Mouse (Mus musculus) neural tube, embryonic 12.5 days (tissue): ENCODE results near the gene Kdm1a. TPM values are rescaled to one million over a fixed set of nuclear protein-coding genes. Genes with fewer than 3 reads are reported as not detected.

Source experiments
- ATAC-seq: fragments of 200-750 bp; cut with Nextera tagmentation; 2 replicates; pipeline ENCODE4 v1.8.0; 2017; ENCODE audit warnings: low read depth, mild to moderate bottlenecking, moderate TSS enrichment, moderate library complexity; ENCODE audit not compliant: low FRiP score
- H3K27ac ChIP-seq: fragments of 300-500 bp; sonication (generic); 2 replicates; pipeline ENCODE4 v1.5.1; 2016
- H3K27me3 ChIP-seq: fragments of 300-500 bp; sonication (generic); replicated peaks from 2 replicates; pipeline ENCODE4 v1.6.1; 2016; ENCODE audit warnings: mild to moderate bottlenecking
- H3K36me3 ChIP-seq: fragments of 300-500 bp; sonication (generic); 2 replicates; pipeline ENCODE4 v1.6.1; 2016; ENCODE audit warnings: mild to moderate bottlenecking
- H3K4me1 ChIP-seq: fragments of 300-500 bp; sonication (generic); 2 replicates; pipeline ENCODE4 v1.6.1; 2016
- H3K4me2 ChIP-seq: fragments of 300-500 bp; sonication (generic); replicated peaks from 2 replicates; pipeline ENCODE4 v1.6.1; 2016; ENCODE audit warnings: mild to moderate bottlenecking
- H3K4me3 ChIP-seq: fragments of 300-500 bp; sonication (generic); 2 replicates; pipeline ENCODE4 v1.5.1; 2016
- H3K9ac ChIP-seq: fragments of 300-500 bp; sonication (generic); 2 replicates; pipeline ENCODE4 v1.6.1; 2016; ENCODE audit warnings: mild to moderate bottlenecking
- H3K9me3 ChIP-seq: fragments of 300-500 bp; sonication (generic); 2 replicates; pipeline ENCODE4 v1.6.1; 2016; ENCODE audit warnings: mild to moderate bottlenecking
- WGBS: fragments of 180-500 bp; shearing (Covaris S2); methylation state at CpG from one replicate; pipeline ENCODE4 v1.1.7; 2016; 5-methylcytosine and 5-hydroxymethylcytosine counted together
- polyA plus RNA-seq: library from polyadenylated mRNA; unstranded; fragments of >200 nt; fragmentation: Nextera tagmentation; extraction: Ambion mirVana; gene quantifications from 2 replicates; pipeline ENCODE4 v1.2.1, GENCODE M21; 2016

Kdm1a gene
- polyA plus RNA-seq, 1 experiment from 2014 or later: 137 TPM

- H3K4me3 ChIP-seq: no peak overlapping the region
- no peak for ATAC-seq
- no peak overlapping the region for H3K9ac ChIP-seq
- no peaks in the 10 kb centered on the region for H3K4me1 ChIP-seq
- no peak overlapping the region for H3K4me2 ChIP-seq
- peaks cover 63% of the 10 kb centered on the region for H3K36me3 ChIP-seq
- H3K27ac ChIP-seq: no peak overlapping the region
- 100% methylated on average over 2 of the region's 2 CpGs for WGBS
- H3K27me3 ChIP-seq: no peaks in the 10 kb centered on the region
- H3K9me3 ChIP-seq: no peaks in the 10 kb centered on the region
These were observed 42.8 kb downstream of the Kdm1a start for GRCm38 (mm10) chr4:136559690-136560089.

GRCm38 (mm10) chr4:136557638-136558037 lies 44.9 kb downstream of the Kdm1a start:
- Histone ChIP-seq H3K4me1 (no peaks in the 10 kb centered on the region), H3K9me3 (no peaks in the 10 kb centered on the region), H3K27ac (no peak overlapping the region), H3K9ac (no peak overlapping the region), H3K4me3 (no peak overlapping the region), H3K27me3 (no peaks in the 10 kb centered on the region), H3K4me2 (no peak overlapping the region), H3K36me3 (peaks cover 68% of the 10 kb centered on the region)
- no peak for ATAC-seq
- 93% methylated on average over 2 of the region's 2 CpGs for WGBS

GRCm38 (mm10) chr4:136553108-136553507 lies 49.4 kb downstream of the Kdm1a start:
- no peaks in the 10 kb centered on the region for H3K9me3 ChIP-seq
- no peak overlapping the region for H3K4me2 ChIP-seq
- no peak for ATAC-seq
- peaks cover 85% of the 10 kb centered on the region for H3K36me3 ChIP-seq
- 90% methylated on average over 1 of the region's 1 CpGs for WGBS
- H3K4me3 ChIP-seq: no peak overlapping the region
- no peak overlapping the region for H3K9ac ChIP-seq
- H3K4me1 ChIP-seq: no peaks in the 10 kb centered on the region
- no peaks in the 10 kb centered on the region for H3K27me3 ChIP-seq
- no peak overlapping the region for H3K27ac ChIP-seq

GRCm38 (mm10) chr4:136548381-136548801 lies 54.1 kb downstream of the Kdm1a start:
- H3K4me3 ChIP-seq: no peak overlapping the region
- no peaks in the 10 kb centered on the region for H3K4me1 ChIP-seq
- 77% methylated on average over 1 of the region's 1 CpGs for WGBS
- H3K9me3 ChIP-seq: no peaks in the 10 kb centered on the region
- no peak overlapping the region for H3K9ac ChIP-seq
- H3K36me3 ChIP-seq: peaks cover 91% of the 10 kb centered on the region
- no peak for ATAC-seq
- H3K27ac ChIP-seq: no peak overlapping the region
- no peaks in the 10 kb centered on the region for H3K27me3 ChIP-seq
- H3K4me2 ChIP-seq: no peak overlapping the region

- no peak overlapping the region for H3K4me3 ChIP-seq
- H3K4me1 ChIP-seq: no peaks in the 10 kb centered on the region
- peaks cover 91% of the 10 kb centered on the region for H3K36me3 ChIP-seq
- H3K27me3 ChIP-seq: no peaks in the 10 kb centered on the region
- no peak for ATAC-seq
- no peak overlapping the region for H3K27ac ChIP-seq
- no peak overlapping the region for H3K9ac ChIP-seq
- no peak overlapping the region for H3K4me2 ChIP-seq
- 83% methylated on average over 1 of the region's 1 CpGs for WGBS
- H3K9me3 ChIP-seq: no peaks in the 10 kb centered on the region
These were observed 54.8 kb downstream of the Kdm1a start for GRCm38 (mm10) chr4:136547721-136548120.

- no peaks in the 10 kb centered on the region for H3K9me3 ChIP-seq
- H3K36me3 ChIP-seq: peaks cover 91% of the 10 kb centered on the region
- H3K27me3 ChIP-seq: no peaks in the 10 kb centered on the region
- H3K4me2 ChIP-seq: no peak overlapping the region
- H3K9ac ChIP-seq: no peak overlapping the region
- H3K4me3 ChIP-seq: no peak overlapping the region
- no peaks in the 10 kb centered on the region for H3K4me1 ChIP-seq
- WGBS: 73% methylated on average over 3 of the region's 3 CpGs
- H3K27ac ChIP-seq: no peak overlapping the region
- ATAC-seq: no peak
These were observed 56.1 kb downstream of the Kdm1a start for GRCm38 (mm10) chr4:136546279-136547045.

- Histone ChIP-seq H3K36me3 (peaks cover 89% of the 10 kb centered on the region), H3K27me3 (no peaks in the 10 kb centered on the region), H3K9me3 (no peaks in the 10 kb centered on the region), H3K4me2 (no peak overlapping the region), H3K9ac (no peak overlapping the region), H3K4me3 (no peak overlapping the region), H3K4me1 (no peaks in the 10 kb centered on the region), H3K27ac (no peak overlapping the region)
- WGBS: 93% methylated on average over 3 of the region's 3 CpGs
- ATAC-seq: no peak
These were observed 57.4 kb downstream of the Kdm1a start for GRCm38 (mm10) chr4:136545151-136545550.

GRCm38 (mm10) chr4:136526412-136526811 lies 76.1 kb downstream of the Kdm1a start:
- Histone ChIP-seq H3K27me3 (no peaks in the 10 kb centered on the region), H3K4me2 (no peak overlapping the region), H3K9me3 (no peaks in the 10 kb centered on the region), H3K36me3 (0 out of 2 replicates have a peak, but pooled peaks cover 1% of the 10 kb centered on the region), H3K4me1 (no peaks in the 10 kb centered on the region), H3K27ac (no peak overlapping the region), H3K4me3 (no peak overlapping the region), H3K9ac (no peak overlapping the region)
- ATAC-seq: no peak
- WGBS: 20% methylated on average over 4 of the region's 4 CpGs

GRCm38 (mm10) chr4:136524309-136524708 lies 78.2 kb downstream of the Kdm1a start:
- no peak overlapping the region for H3K4me3 ChIP-seq
- 0 out of 2 replicates have a peak, but pooled peaks cover 3% of the 10 kb centered on the region for H3K36me3 ChIP-seq
- H3K9me3 ChIP-seq: no peaks in the 10 kb centered on the region
- H3K27me3 ChIP-seq: no peaks in the 10 kb centered on the region
- no peaks in the 10 kb centered on the region for H3K4me1 ChIP-seq
- no peak for ATAC-seq
- H3K9ac ChIP-seq: no peak overlapping the region
- H3K27ac ChIP-seq: no peak overlapping the region
- 82% methylated on average over 2 of the region's 2 CpGs for WGBS
- H3K4me2 ChIP-seq: no peak overlapping the region

GRCm38 (mm10) chr4:136521898-136522297 lies 80.6 kb downstream of the Kdm1a start:
- Histone ChIP-seq H3K4me3 (no peak overlapping the region), H3K4me2 (no peak overlapping the region), H3K27me3 (no peaks in the 10 kb centered on the region), H3K9ac (no peak overlapping the region), H3K36me3 (0 out of 2 replicates have a peak, but pooled peaks cover 3% of the 10 kb centered on the region), H3K9me3 (no peaks in the 10 kb centered on the region), H3K27ac (no peak overlapping the region), H3K4me1 (no peaks in the 10 kb centered on the region)
- WGBS: 74% methylated on average over 5 of the region's 5 CpGs
- no peak for ATAC-seq

GRCm38 (mm10) chr4:136519866-136520265 lies 82.7 kb downstream of the Kdm1a start:
- H3K4me1 ChIP-seq: no peaks in the 10 kb centered on the region
- no peaks in the 10 kb centered on the region for H3K9me3 ChIP-seq
- 0 out of 2 replicates have a peak, but pooled peaks cover 3% of the 10 kb centered on the region for H3K36me3 ChIP-seq
- H3K4me3 ChIP-seq: no peak overlapping the region
- no peak overlapping the region for H3K27ac ChIP-seq
- no peak overlapping the region for H3K4me2 ChIP-seq
- ATAC-seq: no peak
- no peaks in the 10 kb centered on the region for H3K27me3 ChIP-seq
- no peak overlapping the region for H3K9ac ChIP-seq

GRCm38 (mm10) chr4:136518576-136518975 lies 83.9 kb downstream of the Kdm1a start:
- Histone ChIP-seq H3K4me3 (no peak overlapping the region), H3K4me2 (no peak overlapping the region), H3K4me1 (no peaks in the 10 kb centered on the region), H3K9me3 (no peaks in the 10 kb centered on the region), H3K9ac (no peak overlapping the region), H3K27ac (no peak overlapping the region), H3K27me3 (no peaks in the 10 kb centered on the region), H3K36me3 (0 out of 2 replicates have a peak, but pooled peaks cover 3% of the 10 kb centered on the region)
- no peak for ATAC-seq
- 96% methylated on average over 2 of the region's 2 CpGs for WGBS

GRCm38 (mm10) chr4:136518141-136518540 lies 84.4 kb downstream of the Kdm1a start:
- no peak overlapping the region for H3K27ac ChIP-seq
- no peak overlapping the region for H3K9ac ChIP-seq
- 91% methylated on average over 2 of the region's 2 CpGs for WGBS
- no peaks in the 10 kb centered on the region for H3K4me1 ChIP-seq
- H3K4me2 ChIP-seq: no peak overlapping the region
- ATAC-seq: no peak
- no peaks in the 10 kb centered on the region for H3K9me3 ChIP-seq
- H3K4me3 ChIP-seq: no peak overlapping the region
- no peaks in the 10 kb centered on the region for H3K27me3 ChIP-seq
- H3K36me3 ChIP-seq: 0 out of 2 replicates have a peak, but pooled peaks cover 3% of the 10 kb centered on the region
